Mouse (Mus musculus) testis, adult 2 months (tissue): ENCODE measurements around the gene Trim66. TPM values are rescaled to one million over a fixed set of nuclear protein-coding genes. Genes with fewer than 3 reads are reported as not detected.
A peak's percentile ranks its signal among the peaks of the same experiment; 100 is the strongest.

ENCODE experiments used
- H3K27ac ChIP-seq: fragments of 200-500 bp; 2 replicates; pipeline ENCODE4 v1.5.1; 2012; ENCODE audit warnings: low read depth, low read length; ENCODE audit not compliant: control insufficient read depth, insufficient read depth
- H3K27me3 ChIP-seq: fragments of 200-500 bp; 2 replicates; pipeline ENCODE4 v1.6.1; 2012; ENCODE audit warnings: mild to moderate bottlenecking, low read length, moderate library complexity; ENCODE audit not compliant: control insufficient read depth, insufficient read depth
- H3K36me3 ChIP-seq: fragments of 200-500 bp; 2 replicates; pipeline ENCODE4 v1.6.1; 2012; ENCODE audit warnings: mild to moderate bottlenecking, low read length; ENCODE audit not compliant: control insufficient read depth, insufficient read depth
- H3K4me1 ChIP-seq: fragments of 200-500 bp; 2 replicates; pipeline ENCODE4 v1.6.1; 2012; ENCODE audit warnings: low read length; ENCODE audit not compliant: control insufficient read depth, insufficient read depth
- H3K4me3 ChIP-seq: fragments of 200-500 bp; 2 replicates; pipeline ENCODE4 v1.5.1; 2012; ENCODE audit warnings: low read depth, mild to moderate bottlenecking, low read length, moderate library complexity, mixed read lengths; ENCODE audit not compliant: control insufficient read depth
- CTCF ChIP-seq: fragments of 200-500 bp; IDR thresholded peaks from 2 replicates; pipeline ENCODE4 v1.5.1; 2012; ENCODE audit warnings: low read depth, mild to moderate bottlenecking, inconsistent platforms, low read length, moderate library complexity; ENCODE audit not compliant: control insufficient read depth, insufficient read depth, insufficient replicate concordance
- POLR2A ChIP-seq: fragments of 200-500 bp; IDR thresholded peaks from 2 replicates; pipeline ENCODE4 v1.6.1; 2012; ENCODE audit warnings: low read depth, mild to moderate bottlenecking, inconsistent platforms, low read length, moderate library complexity; ENCODE audit not compliant: control insufficient read depth
- polyA plus RNA-seq: library from polyadenylated mRNA; depleted of rRNA; stranded (reverse); fragments of >200 nt; gene quantifications from 2 replicates; pipeline ENCODE4 v1.2.3, GENCODE M21; 2012

The Trim66 gene
- polyA plus RNA-seq, 1 experiment: 20.6 TPM

DNA sequence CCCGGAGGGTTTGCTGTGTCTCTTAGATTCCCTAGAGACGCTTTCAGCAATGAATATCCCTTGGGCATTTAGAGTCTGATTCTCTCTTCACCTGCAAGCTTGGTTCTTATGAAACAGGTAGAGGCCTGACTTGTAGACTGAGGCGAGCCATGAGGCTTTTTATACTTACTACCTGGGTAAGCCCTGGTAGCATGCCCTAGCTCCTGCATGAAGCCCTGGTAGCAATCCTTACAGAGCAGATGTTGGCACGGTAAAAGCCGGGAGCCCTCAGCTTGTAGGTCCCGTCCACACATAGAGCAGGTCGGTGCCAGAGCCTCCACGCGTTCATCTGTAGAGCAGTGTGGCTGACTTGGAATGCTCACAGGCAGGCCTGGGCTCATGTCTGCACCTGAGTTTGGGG lies 362 bp downstream of the Trim66 start:
- no peaks in the 10 kb centered on the region for H3K27me3 ChIP-seq
- no peak overlapping the region for H3K27ac ChIP-seq
- TF ChIP-seq CTCF: no peak
- peak; percentile 43 for TF ChIP-seq POLR2A
- peaks cover 9% of the 10 kb centered on the region for H3K4me1 ChIP-seq
- H3K4me3 ChIP-seq: 0 out of 2 replicates have a peak overlapping the region, but pooled peaks have one; percentile 2
- no peaks in the 10 kb centered on the region for H3K36me3 ChIP-seq

DNA sequence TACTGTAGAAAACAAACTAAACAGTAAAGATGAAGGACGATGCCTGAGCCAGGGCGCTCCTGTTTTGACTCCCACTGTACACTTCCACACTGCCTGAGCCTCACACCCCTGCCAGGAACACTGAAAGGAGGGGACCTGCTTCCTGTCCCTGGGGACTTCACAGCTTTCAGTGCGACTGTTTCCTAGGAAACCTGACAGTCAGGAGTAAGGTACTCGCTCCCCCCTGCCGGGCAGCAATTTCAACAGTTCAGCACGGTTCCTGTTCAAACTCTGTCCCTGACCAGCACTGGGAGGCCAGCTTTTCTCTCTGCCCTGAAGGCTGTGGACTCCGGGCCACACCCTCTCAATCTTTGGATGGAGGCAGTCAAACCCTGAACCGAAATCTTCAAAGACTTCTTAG lies 815 bp downstream of the Trim66 start:
- Histone ChIP-seq H3K27me3 (no peaks in the 10 kb centered on the region), H3K27ac (no peak overlapping the region), H3K4me3 (peak overlapping the region; percentile 32), H3K4me1 (peaks cover 9% of the 10 kb centered on the region), H3K36me3 (no peaks in the 10 kb centered on the region)
- TF ChIP-seq CTCF (no peak), POLR2A (no peak)

DNA sequence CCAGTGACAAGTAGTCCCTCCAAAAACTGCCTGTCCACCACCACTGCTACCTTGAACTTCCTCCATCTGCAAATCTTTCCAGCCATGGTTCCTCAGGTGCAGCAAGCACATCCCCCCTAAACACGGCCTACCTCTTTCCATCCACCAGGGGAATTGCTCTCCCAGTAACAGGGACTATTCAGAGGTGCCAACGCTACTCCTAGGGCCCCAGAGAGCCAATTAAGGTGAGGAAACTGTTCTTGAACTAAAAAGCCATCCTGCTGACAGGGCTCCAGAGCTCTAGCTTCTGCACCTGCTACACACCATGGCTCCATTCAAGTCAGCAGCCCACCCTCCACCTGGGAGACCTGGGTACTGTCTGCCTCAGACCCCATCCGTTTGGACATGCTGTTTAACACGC lies 10.4 kb downstream of the Trim66 start:
- Histone ChIP-seq H3K36me3 (no peaks in the 10 kb centered on the region), H3K27me3 (no peaks in the 10 kb centered on the region), H3K4me1 (no peaks in the 10 kb centered on the region; the same call in 1 of the 2 replicates), H3K27ac (no peak overlapping the region), H3K4me3 (no peak overlapping the region)
- TF ChIP-seq POLR2A: no peak
- TF ChIP-seq CTCF: no peak

DNA sequence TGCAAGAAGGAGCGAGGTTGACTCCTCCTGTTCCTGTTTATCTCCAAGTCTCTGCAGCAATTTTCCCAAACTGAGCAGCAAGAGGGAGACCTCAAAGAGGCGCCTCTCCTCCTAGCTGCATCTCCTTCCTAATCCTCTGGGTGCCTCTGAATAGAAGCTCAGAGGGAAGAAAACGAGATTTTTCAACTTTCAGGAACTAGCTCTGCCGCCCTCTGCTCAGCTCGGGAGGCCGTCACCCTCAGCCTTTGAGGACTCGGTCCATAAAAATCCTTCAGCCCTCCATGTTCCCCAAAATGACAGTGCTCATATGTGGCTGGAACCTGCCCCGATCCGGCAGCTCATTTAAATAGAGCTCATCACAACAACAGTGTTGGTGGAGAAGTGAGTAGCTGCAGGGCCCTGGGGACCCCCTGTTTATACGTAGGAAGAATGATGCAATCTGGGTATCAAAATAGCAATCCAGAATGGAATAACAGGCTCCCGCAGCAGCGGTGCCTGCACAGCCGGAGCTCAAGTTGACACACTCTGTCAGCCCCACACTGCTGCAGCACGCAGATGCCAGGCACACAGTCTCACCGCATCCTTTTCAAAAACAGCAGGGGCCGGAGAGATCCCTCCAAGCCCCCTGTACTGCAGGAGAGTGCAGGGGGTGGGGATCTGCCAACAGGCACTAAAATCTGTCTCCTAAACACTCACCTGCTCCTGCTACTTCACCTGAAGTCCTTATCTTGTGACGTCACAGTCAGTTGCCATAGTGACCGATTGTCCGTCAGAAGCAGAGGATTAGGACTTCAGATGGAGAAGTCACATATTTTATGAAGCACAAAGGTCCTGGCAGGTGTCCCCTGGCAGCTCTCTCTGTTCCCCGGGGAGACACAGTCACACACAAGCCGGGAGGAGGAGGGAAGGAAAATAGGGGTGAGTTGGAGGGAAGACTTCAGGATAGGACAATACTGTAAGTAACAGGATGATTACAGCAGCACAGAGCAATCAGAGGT lies 14.3 kb downstream of the Trim66 start:
- Histone ChIP-seq H3K4me3 (peak overlapping the region; percentile 70), H3K36me3 (no peaks in the 10 kb centered on the region), H3K4me1 (peaks cover 2% of the 10 kb centered on the region; the same call in 1 of the 2 replicates), H3K27ac (peak overlapping the region; percentile 52; the same call in 1 of the 2 replicates), H3K27me3 (no peaks in the 10 kb centered on the region)
- TF ChIP-seq POLR2A (no peak), CTCF (no peak)

DNA sequence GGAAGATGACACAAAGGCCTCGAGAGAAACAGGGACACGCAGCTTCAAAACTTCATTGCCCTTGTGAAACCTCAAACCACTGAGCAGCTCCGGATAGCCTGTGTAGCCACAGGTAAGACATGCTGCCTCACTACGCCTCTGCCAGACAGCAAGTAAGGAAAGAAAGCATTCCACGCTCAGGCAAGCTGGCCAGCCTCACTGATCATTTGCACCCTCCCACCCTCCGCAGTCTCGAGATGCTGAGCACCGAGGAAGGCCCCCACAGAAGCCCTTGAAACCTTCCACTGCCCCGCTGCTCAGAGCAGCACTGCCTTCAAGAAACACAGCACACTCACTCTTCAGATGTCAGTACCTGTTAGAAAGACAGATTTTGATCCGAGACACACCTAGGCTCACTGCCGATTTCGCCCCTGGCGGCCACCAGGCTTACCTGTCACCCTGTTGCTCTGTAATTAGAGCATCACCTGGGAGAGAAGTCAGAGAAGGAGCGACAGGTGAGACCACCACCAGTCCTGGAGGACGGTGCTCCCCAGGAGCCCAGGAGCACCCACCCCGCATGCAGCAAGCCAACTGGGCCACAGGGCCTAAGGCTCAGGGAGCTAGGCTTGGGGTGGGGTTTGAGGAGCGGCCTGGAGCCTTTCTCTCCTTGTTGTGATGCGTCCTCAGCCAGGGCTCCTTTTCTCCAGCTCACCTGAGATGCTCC lies 15.2 kb downstream of the Trim66 start:
- Histone ChIP-seq H3K4me1 (peaks cover 2% of the 10 kb centered on the region; the same call in 1 of the 2 replicates), H3K27me3 (no peaks in the 10 kb centered on the region), H3K36me3 (no peaks in the 10 kb centered on the region), H3K27ac (no peak overlapping the region), H3K4me3 (peak overlapping the region; percentile 70)
- TF ChIP-seq POLR2A (no peak), CTCF (no peak)

DNA sequence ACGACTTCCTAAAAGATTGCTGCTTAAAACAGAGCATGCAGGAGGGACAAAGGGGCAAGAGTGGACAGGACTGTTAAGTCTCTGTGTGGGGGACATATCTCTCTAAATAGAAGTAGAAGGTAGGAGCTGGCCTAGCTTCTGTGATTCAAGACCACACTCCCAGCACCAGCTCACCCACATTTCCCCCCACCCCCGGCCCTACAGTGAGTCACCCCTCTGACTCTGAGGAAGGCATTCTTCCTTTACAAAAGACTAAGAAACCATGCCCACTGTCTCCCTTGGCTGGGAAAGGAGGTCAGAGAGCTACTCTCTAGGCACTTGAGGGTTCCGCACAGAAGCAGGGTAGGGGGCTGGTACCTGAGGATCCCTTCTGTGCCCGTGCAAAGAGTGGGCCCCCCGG lies 23.7 kb downstream of the Trim66 start:
- Histone ChIP-seq H3K27ac (no peak overlapping the region), H3K27me3 (no peaks in the 10 kb centered on the region), H3K36me3 (no peaks in the 10 kb centered on the region), H3K4me1 (no peaks in the 10 kb centered on the region), H3K4me3 (no peak overlapping the region)
- TF ChIP-seq CTCF (no peak), POLR2A (no peak)

DNA sequence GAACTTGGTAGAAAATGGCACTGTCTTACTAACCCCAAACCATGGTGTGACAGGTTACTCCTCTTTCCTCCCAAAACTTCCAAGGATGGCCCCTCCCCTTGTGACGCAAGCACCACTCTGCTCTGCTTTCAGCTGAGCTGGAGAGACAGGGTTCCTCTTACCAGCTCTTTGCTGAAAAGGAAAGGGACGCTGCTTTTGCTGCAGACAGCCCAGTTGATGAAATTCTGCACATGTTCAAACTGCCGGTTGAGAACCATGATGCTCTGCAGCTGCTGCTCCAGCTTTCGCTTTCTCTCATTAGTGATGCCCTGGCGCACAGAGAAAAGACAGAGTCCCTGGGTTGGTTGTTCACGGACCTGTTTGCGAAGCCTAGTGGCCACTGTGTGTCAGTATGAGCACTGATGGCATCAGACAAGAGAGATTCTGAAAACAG lies 27.2 kb downstream of the Trim66 start:
- no peaks in the 10 kb centered on the region for H3K27me3 ChIP-seq
- TF ChIP-seq POLR2A: no peak
- H3K4me3 ChIP-seq: no peak overlapping the region
- H3K4me1 ChIP-seq: no peaks in the 10 kb centered on the region
- no peak overlapping the region for H3K27ac ChIP-seq
- no peaks in the 10 kb centered on the region for H3K36me3 ChIP-seq
